In the genomic region with DNA sequence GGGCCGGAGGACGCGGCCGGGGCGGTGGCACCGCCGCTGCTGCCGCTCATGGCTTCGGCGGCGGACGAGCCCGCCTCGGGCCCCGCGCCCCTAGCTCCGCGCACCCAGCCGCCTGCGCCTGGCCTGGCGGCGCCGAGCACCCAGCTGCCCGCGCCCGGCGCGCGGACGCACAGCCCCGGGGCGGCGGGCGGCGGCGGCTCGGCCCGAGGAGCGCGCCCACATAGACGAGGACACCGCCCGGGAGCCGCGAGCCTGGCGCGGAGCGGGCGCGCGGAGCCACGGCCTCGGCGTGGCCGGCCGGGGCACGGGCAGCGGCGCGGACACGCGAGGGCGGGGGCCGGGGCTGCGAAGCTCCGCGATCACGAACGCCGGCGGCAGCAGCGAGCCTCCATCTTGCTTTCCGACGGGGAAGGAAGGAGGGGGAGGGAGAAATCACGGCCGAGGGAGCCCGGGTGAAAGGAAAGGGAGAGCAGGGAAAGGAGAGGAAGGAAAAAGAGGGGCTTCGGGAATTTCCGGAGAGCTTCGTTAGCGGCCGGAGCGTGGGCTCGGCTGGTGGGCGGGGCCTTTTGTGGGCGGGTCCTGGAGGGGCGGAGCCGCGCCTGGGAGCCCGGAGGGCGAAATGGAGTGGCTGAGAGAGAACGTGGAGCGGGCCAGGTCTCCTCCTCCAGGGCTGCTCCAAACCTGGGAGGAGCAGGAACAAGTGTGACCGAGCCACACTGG, we compare ENCODE assay signal across 8 mouse cellular contexts. TPM values are rescaled to one million over a fixed set of nuclear protein-coding genes. Genes with fewer than 3 reads are reported as not detected.
DNase-seq lines count a peak whose midpoint lies in the region; ATAC-seq lines count a peak whose summit lies in the region.

A gene (minus strand): TSS at position 402 of the 720 bp plus-strand sequence.

- intact Hi-C loops in gastrocnemius, postnatal 14 days (cut with DNase I; ENCODE audit: low total_unique reads), result loop anchor here (5.0 kb wide), 1 partner anchor 113 kb away; no protein-coding TSS in a partner anchor

- peak; percentile 61 for ATAC-seq in activated CD4-positive, CD25-positive, alpha-beta regulatory T cell, adult 4 months
- peak; percentile 90 for ATAC-seq in megakaryocyte, adult 5-6 weeks (ENCODE audit: poor library complexity, severe bottlenecking)

- DNase-seq in cerebellum, postnatal 4 days (ENCODE audit: low spot score in 2 of 2), result peak; percentile 98 to 99
- DNase-seq in gastrocnemius, postnatal 14 days, result peak; percentile 98
- peak; percentile 78 for DNase-seq in induced T-regulatory cell, adult 2 months (ENCODE audit: low read depth)
- peak; percentile 93 to 95 for DNase-seq in left cerebral cortex, adult 8-10 months (ENCODE audit: low spot score in 2 of 2)
- DNase-seq in right cerebral cortex, adult 18-20 months, result peak; percentile 96
- peak; percentile 92 for DNase-seq in urinary bladder, adult 2 months (ENCODE audit: low spot score)

RNA-seq across cellular contexts. Expression of the gene that starts here (rescaled TPM):
- polyA plus RNA-seq in activated CD4-positive, CD25-positive, alpha-beta regulatory T cell, adult 4 months (2017; shearing (Covaris generic)), result 1 to 10 TPM; 7.8 to 8.1 TPM
- total RNA-seq in gastrocnemius, postnatal 14 days (2021), result 10 to 100 TPM; 35.1 to 37.2 TPM
- 100 to 1,000 TPM; 199 to 218 (median 207) TPM for total RNA-seq in left cerebral cortex, adult 8-10 months (2022)
- 46.1 and 50.8 TPM in 2 replicates for total RNA-seq in megakaryocyte, adult 5-6 weeks (2015)
- total RNA-seq in megakaryocyte, adult 5-6 weeks (2017), result 33.9 and 37.3 TPM in 2 replicates
- polyA plus RNA-seq in urinary bladder, adult 2 months (2012; rRNA removed), result 71.0 and 82.0 TPM in 2 replicates

Comparison
In these comparisons a context has a peak if more than half of its experiments do, and no peak if none do; other contexts are left out.
1. Peak in every context shown above with its lines: DNase-seq and ATAC-seq.